Mouse (Mus musculus): ENCODE measurements around the gene Stab2. TPM values are rescaled to one million over a fixed set of nuclear protein-coding genes. Genes with fewer than 3 reads are reported as not detected.
A peak's percentile ranks its signal among the peaks of the same experiment; 100 is the strongest.

The Stab2 gene
- polyA plus RNA-seq, 1 experiment from 2014 or later: 25.4 TPM

DNA sequence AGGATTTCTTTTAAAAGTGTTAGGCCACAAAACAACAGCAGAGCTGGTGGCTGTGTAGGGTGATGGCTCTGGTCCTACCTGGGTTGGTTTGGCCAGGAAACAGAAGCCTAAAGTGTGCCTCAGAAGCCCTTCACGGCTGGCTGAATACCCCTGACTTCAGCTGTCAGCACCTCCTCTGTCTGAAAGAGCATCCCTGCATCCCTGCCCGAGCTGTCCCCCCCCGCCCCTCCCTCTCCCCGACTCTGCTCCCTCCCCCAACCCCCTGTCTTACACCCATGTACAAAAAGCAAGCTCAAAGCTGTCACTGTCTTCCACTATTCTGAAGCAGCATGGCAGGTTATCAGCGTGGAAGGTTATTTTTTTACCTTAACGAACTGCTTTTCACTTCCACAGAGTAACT is 73.4 kb downstream of the Stab2 start:
- Histone ChIP-seq H3K4me1 (ENCODE audit: control insufficient read depth, low read depth, low read length) (no peaks in the 10 kb centered on the region), H3K27me3 (ENCODE audit: control insufficient read depth, insufficient read depth, low read depth, low read length) (no peaks in the 10 kb centered on the region)
- 33% methylated on average over 6 of the region's 6 CpGs for WGBS (ENCODE audit: insufficient replicate concordance)

GRCm38 (mm10) chr10:86933906-86934305 is 73.9 kb downstream of the Stab2 start:
- Histone ChIP-seq H3K9ac (ENCODE audit: low read depth, low read length) (no peak overlapping the region), H3K27ac (ENCODE audit: low read length) (no peak overlapping the region), H3K27me3 (ENCODE audit: control insufficient read depth, insufficient read depth, low read depth, low read length) (no peaks in the 10 kb centered on the region), H3K9me3 (replicated peaks; ENCODE audit: control insufficient read depth, low read length) (no peaks in the 10 kb centered on the region), H3K4me3 (ENCODE audit: low read depth, low read length) (no peak overlapping the region), H3K4me1 (ENCODE audit: control insufficient read depth, low read depth, low read length) (no peaks in the 10 kb centered on the region), H3K4me2 (ENCODE audit: low read depth, low read length) (no peak overlapping the region), H3K36me3 (ENCODE audit: control insufficient read depth, insufficient read depth) (no peaks in the 10 kb centered on the region)
- ATAC-seq (ENCODE audit: low read depth): no peak
- 48% methylated on average over 3 of the region's 3 CpGs for WGBS (ENCODE audit: insufficient replicate concordance)

More for the DNA sequence above, 73.4 kb downstream of the Stab2 start:
- Histone ChIP-seq H3K36me3 (ENCODE audit: control insufficient read depth, insufficient read depth) (no peaks in the 10 kb centered on the region), H3K9ac (ENCODE audit: low read depth, low read length) (no peak overlapping the region), H3K27ac (ENCODE audit: low read length) (no peak overlapping the region), H3K9me3 (replicated peaks; ENCODE audit: control insufficient read depth, low read length) (no peaks in the 10 kb centered on the region), H3K4me3 (ENCODE audit: low read depth, low read length) (no peak overlapping the region), H3K4me2 (ENCODE audit: low read depth, low read length) (no peak overlapping the region)
- ATAC-seq (ENCODE audit: low read depth): no peak

DNA sequence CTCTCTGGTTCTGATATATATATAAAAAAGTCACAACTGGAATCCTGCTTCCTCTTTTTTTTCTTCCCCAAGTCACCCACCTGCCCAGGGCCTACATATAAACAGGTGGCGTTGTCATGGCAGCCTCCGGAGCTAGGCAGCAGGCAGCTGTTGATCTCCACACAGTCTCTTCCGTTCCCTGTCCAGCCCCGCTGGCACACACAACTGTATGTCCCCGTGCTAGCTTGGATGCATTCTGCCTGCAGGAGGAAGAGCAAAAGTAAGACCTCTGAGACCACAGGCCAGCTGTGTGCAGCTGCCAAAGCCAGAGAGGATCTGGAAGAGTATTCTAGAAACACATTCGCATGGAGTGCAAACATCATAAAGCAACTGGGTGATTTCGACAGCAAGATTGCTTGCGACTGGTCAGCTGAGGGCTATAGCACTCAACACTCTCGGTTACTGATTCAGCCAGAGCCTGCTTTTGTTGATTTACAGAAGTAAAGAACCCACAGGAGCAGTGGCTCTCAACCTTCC is 74.6 kb downstream of the Stab2 start:
- Histone ChIP-seq H3K9me3 (replicated peaks; ENCODE audit: control insufficient read depth, low read length) (no peaks in the 10 kb centered on the region), H3K27ac (ENCODE audit: low read length) (no peak overlapping the region), H3K4me1 (ENCODE audit: control insufficient read depth, low read depth, low read length) (no peaks in the 10 kb centered on the region), H3K4me3 (ENCODE audit: low read depth, low read length) (no peak overlapping the region), H3K27me3 (ENCODE audit: control insufficient read depth, insufficient read depth, low read depth, low read length) (no peaks in the 10 kb centered on the region), H3K9ac (ENCODE audit: low read depth, low read length) (no peak overlapping the region), H3K4me2 (ENCODE audit: low read depth, low read length) (no peak overlapping the region), H3K36me3 (ENCODE audit: control insufficient read depth, insufficient read depth) (no peaks in the 10 kb centered on the region)
- 51% methylated on average over 9 of the region's 9 CpGs for WGBS (ENCODE audit: insufficient replicate concordance)
- ATAC-seq (ENCODE audit: low read depth): no peak

DNA sequence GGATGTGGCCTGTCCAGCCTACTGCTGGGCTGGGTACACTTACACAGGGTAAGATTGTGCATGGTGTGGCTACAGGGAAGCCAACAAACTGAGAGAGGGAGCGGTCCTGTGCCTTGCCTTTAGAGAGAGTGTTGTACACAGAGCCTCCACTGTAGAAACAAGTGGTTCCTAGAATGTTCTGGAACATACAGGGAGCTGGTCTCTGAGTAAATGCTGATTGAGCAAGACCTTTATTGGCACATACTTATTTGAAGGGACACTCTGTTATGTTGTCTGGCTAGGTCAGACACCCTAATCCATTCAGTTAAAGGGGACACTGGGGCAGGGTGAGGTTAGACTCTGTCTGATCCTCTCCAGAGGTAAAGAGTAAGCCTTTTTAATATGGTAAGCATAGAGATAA is 84.2 kb downstream of the Stab2 start:
- H3K27ac ChIP-seq (ENCODE audit: low read length): no peak overlapping the region
- H3K9ac ChIP-seq (ENCODE audit: low read depth, low read length): no peak overlapping the region
- H3K36me3 ChIP-seq (ENCODE audit: control insufficient read depth, insufficient read depth): no peaks in the 10 kb centered on the region
- no peak overlapping the region for H3K4me3 ChIP-seq (ENCODE audit: low read depth, low read length)
- H3K9me3 ChIP-seq (replicated peaks; ENCODE audit: control insufficient read depth, low read length): no peaks in the 10 kb centered on the region
- WGBS (ENCODE audit: insufficient replicate concordance): 68% methylated on average over 1 of the region's 1 CpGs
- no peak overlapping the region for H3K4me2 ChIP-seq (ENCODE audit: low read depth, low read length)
- H3K27me3 ChIP-seq (ENCODE audit: control insufficient read depth, insufficient read depth, low read depth, low read length): no peaks in the 10 kb centered on the region
- H3K4me1 ChIP-seq (ENCODE audit: control insufficient read depth, low read depth, low read length): no peaks in the 10 kb centered on the region
- peak; percentile 71 for ATAC-seq (ENCODE audit: low read depth)

DNA sequence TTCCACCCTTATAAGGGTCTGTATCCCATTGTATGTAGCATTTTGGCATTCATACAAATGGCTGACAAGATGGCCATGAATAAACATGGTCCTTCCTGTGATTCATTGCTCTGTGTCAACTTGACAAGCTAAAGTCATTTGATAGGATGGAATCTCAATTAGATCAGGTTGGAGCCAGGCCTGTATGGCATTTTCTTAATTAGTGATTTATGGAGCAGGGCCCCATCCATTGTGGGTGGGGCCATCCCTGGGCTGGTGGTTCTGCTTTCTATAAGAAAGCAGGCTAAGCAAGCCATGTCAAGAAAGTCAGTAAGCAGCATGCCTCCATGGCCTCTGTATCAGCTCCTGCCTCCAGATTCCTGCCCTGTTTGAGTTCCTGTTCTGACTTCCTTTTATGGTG is 92.2 kb downstream of the Stab2 start:
- no peaks in the 10 kb centered on the region for H3K36me3 ChIP-seq (ENCODE audit: control insufficient read depth, insufficient read depth)
- no peak overlapping the region for H3K4me3 ChIP-seq (ENCODE audit: low read depth, low read length)
- no peaks in the 10 kb centered on the region for H3K27me3 ChIP-seq (ENCODE audit: control insufficient read depth, insufficient read depth, low read depth, low read length)
- H3K9me3 ChIP-seq (replicated peaks; ENCODE audit: control insufficient read depth, low read length): no peaks in the 10 kb centered on the region
- H3K4me2 ChIP-seq (ENCODE audit: low read depth, low read length): no peak overlapping the region
- no peak overlapping the region for H3K27ac ChIP-seq (ENCODE audit: low read length)
- H3K4me1 ChIP-seq (ENCODE audit: control insufficient read depth, low read depth, low read length): no peaks in the 10 kb centered on the region
- no peak overlapping the region for H3K9ac ChIP-seq (ENCODE audit: low read depth, low read length)
- no peak for ATAC-seq (ENCODE audit: low read depth)

- H3K9ac ChIP-seq (ENCODE audit: low read depth, low read length): no peak overlapping the region
- no peak for ATAC-seq (ENCODE audit: low read depth)
- no peaks in the 10 kb centered on the region for H3K36me3 ChIP-seq (ENCODE audit: control insufficient read depth, insufficient read depth)
- H3K27me3 ChIP-seq (ENCODE audit: control insufficient read depth, insufficient read depth, low read depth, low read length): no peaks in the 10 kb centered on the region
- H3K9me3 ChIP-seq (replicated peaks; ENCODE audit: control insufficient read depth, low read length): no peaks in the 10 kb centered on the region
- no peak overlapping the region for H3K27ac ChIP-seq (ENCODE audit: low read length)
- H3K4me2 ChIP-seq (ENCODE audit: low read depth, low read length): no peak overlapping the region
- H3K4me3 ChIP-seq (ENCODE audit: low read depth, low read length): no peak overlapping the region
- no peaks in the 10 kb centered on the region for H3K4me1 ChIP-seq (ENCODE audit: control insufficient read depth, low read depth, low read length)
- 86% methylated on average over 18 of the region's 18 CpGs for WGBS (ENCODE audit: insufficient replicate concordance)
Observed at GRCm38 (mm10) chr10:86908562-86908961, 99.3 kb downstream of the Stab2 start.

- Histone ChIP-seq H3K27me3 (ENCODE audit: control insufficient read depth, insufficient read depth, low read depth, low read length) (no peaks in the 10 kb centered on the region), H3K36me3 (ENCODE audit: control insufficient read depth, insufficient read depth) (no peaks in the 10 kb centered on the region), H3K9me3 (replicated peaks; ENCODE audit: control insufficient read depth, low read length) (no peaks in the 10 kb centered on the region), H3K4me3 (ENCODE audit: low read depth, low read length) (no peak overlapping the region), H3K4me2 (ENCODE audit: low read depth, low read length) (no peak overlapping the region), H3K27ac (ENCODE audit: low read length) (no peak overlapping the region), H3K9ac (ENCODE audit: low read depth, low read length) (no peak overlapping the region), H3K4me1 (ENCODE audit: control insufficient read depth, low read depth, low read length) (no peaks in the 10 kb centered on the region)
- 59% methylated on average over 6 of the region's 6 CpGs for WGBS (ENCODE audit: insufficient replicate concordance)
- no peak for ATAC-seq (ENCODE audit: low read depth)
Observed at GRCm38 (mm10) chr10:86907043-86907442, 100.8 kb downstream of the Stab2 start.

DNA sequence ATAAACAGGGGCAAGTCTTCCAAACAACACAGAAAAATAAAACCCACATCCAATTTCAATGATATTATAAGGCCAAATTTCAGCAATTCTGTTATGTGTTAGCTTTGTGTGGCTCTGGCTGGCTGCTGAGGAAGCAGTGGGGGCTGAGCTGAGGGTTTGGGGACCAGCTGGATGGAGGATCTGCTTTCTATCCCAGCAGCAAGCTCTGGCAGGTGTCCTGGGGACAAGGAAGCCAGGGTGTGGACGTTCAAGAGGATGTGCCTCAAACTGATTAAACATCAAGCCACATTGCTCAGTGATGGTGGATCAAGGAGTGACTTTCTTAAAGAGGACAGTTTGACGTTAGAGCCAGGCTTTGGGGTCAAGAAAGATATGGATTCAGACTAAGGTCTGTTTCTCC is 112.3 kb downstream of the Stab2 start:
- H3K9ac ChIP-seq (ENCODE audit: low read depth, low read length): no peak overlapping the region
- H3K4me1 ChIP-seq (ENCODE audit: control insufficient read depth, low read depth, low read length): no peaks in the 10 kb centered on the region
- no peak overlapping the region for H3K4me2 ChIP-seq (ENCODE audit: low read depth, low read length)
- no peaks in the 10 kb centered on the region for H3K9me3 ChIP-seq (replicated peaks; ENCODE audit: control insufficient read depth, low read length)
- WGBS (ENCODE audit: insufficient replicate concordance): 33% methylated on average over 2 of the region's 2 CpGs
- H3K36me3 ChIP-seq (ENCODE audit: control insufficient read depth, insufficient read depth): no peaks in the 10 kb centered on the region
- ATAC-seq (ENCODE audit: low read depth): no peak
- H3K27me3 ChIP-seq (ENCODE audit: control insufficient read depth, insufficient read depth, low read depth, low read length): no peaks in the 10 kb centered on the region
- H3K4me3 ChIP-seq (ENCODE audit: low read depth, low read length): no peak overlapping the region
- H3K27ac ChIP-seq (ENCODE audit: low read length): no peak overlapping the region

DNA sequence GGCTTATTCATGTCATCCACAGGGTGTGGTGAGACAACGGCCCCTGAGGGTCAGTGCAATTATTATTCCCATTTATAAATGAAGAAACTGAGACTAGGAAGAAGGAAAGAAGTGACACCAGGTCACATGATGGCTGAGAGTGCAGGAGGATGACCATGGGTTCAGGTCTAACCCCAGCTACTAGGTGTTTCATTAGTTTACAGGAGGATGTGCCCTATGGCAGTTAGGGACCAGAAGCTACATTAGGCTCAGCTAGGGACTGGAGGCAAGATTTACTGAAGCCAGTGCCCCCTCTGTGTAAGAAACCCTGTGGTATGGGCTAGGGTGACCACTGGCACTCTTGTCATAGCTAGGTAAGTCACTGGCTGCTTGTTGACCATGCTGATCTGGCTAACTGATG is 116.8 kb downstream of the Stab2 start:
- Histone ChIP-seq H3K9ac (ENCODE audit: low read depth, low read length) (no peak overlapping the region), H3K27me3 (ENCODE audit: control insufficient read depth, insufficient read depth, low read depth, low read length) (no peaks in the 10 kb centered on the region), H3K4me2 (ENCODE audit: low read depth, low read length) (no peak overlapping the region), H3K9me3 (replicated peaks; ENCODE audit: control insufficient read depth, low read length) (no peaks in the 10 kb centered on the region), H3K4me3 (ENCODE audit: low read depth, low read length) (no peak overlapping the region), H3K4me1 (ENCODE audit: control insufficient read depth, low read depth, low read length) (no peaks in the 10 kb centered on the region), H3K36me3 (ENCODE audit: control insufficient read depth, insufficient read depth) (no peaks in the 10 kb centered on the region), H3K27ac (ENCODE audit: low read length) (no peak overlapping the region)
- no peak for ATAC-seq (ENCODE audit: low read depth)
- 71% methylated on average over 1 of the region's 1 CpGs for WGBS (ENCODE audit: insufficient replicate concordance)

Measured in liver, embryonic 16.5 days (tissue).